Mouse (Mus musculus) cerebellum, adult 9-10 months (tissue): Measurements from ENCODE around the gene Pkn3.

Experiments used
- DNase-seq: peaks from one replicate; pipeline ENCODE4 v3.0.0; 2022

Gene Pkn3

GRCm38 (mm10) chr2:30063791-30064190 lies 13.7 kb upstream of the Pkn3 start:
- no peak for DNase-seq

- DNase-seq: peak; percentile 39
Measured at GRCm38 (mm10) chr2:30064298-30064697, 13.2 kb upstream of the Pkn3 start.

- peak; percentile 93 for DNase-seq
Measured at GRCm38 (mm10) chr2:30066046-30066901, 11.2 kb upstream of the Pkn3 start.

- peak; percentile 46 for DNase-seq
Measured at GRCm38 (mm10) chr2:30067031-30067888, 10.2 kb upstream of the Pkn3 start.

- no peak for DNase-seq
Measured at GRCm38 (mm10) chr2:30067962-30068361, 9.5 kb upstream of the Pkn3 start.

- no peak for DNase-seq
Measured at GRCm38 (mm10) chr2:30072875-30073274, 4.6 kb upstream of the Pkn3 start.

- DNase-seq: no peak
Measured at GRCm38 (mm10) chr2:30073285-30073684, 4.2 kb upstream of the Pkn3 start.

- DNase-seq: no peak
Measured at GRCm38 (mm10) chr2:30075625-30076024, 1.9 kb upstream of the Pkn3 start.

GRCm38 (mm10) chr2:30076439-30076838 lies 1.0 kb upstream of the Pkn3 start:
- DNase-seq: no peak

- DNase-seq: no peak
Measured at GRCm38 (mm10) chr2:30076959-30077358, 525 bp upstream of the Pkn3 start.

- DNase-seq: no peak
Measured at GRCm38 (mm10) chr2:30078349-30078712, 847 bp downstream of the Pkn3 start.

- no peak for DNase-seq
Measured at GRCm38 (mm10) chr2:30078760-30079159, 1.3 kb downstream of the Pkn3 start.

- no peak for DNase-seq
Measured at GRCm38 (mm10) chr2:30080181-30080800, 2.8 kb downstream of the Pkn3 start.

GRCm38 (mm10) chr2:30084113-30084512 lies 6.6 kb downstream of the Pkn3 start:
- DNase-seq: no peak

GRCm38 (mm10) chr2:30084632-30085031 lies 7.1 kb downstream of the Pkn3 start:
- DNase-seq: no peak

GRCm38 (mm10) chr2:30087310-30087709 lies 9.8 kb downstream of the Pkn3 start:
- no peak for DNase-seq

GRCm38 (mm10) chr2:30091521-30091920 lies 14.0 kb downstream of the Pkn3 start:
- DNase-seq: no peak

- no peak for DNase-seq
Measured at GRCm38 (mm10) chr2:30092280-30092918, 14.9 kb downstream of the Pkn3 start.

GRCm38 (mm10) chr2:30093471-30094207 lies 16.2 kb downstream of the Pkn3 start, which contains the start of gene Zdhhc12:
Zdhhc12 (minus strand) TSS chr2:30093648.
- peak; percentile 93 for DNase-seq

GRCm38 (mm10) chr2:30094208-30094588 lies 16.7 kb downstream of the Pkn3 start:
- no peak for DNase-seq

- peak; percentile 53 for DNase-seq
Measured at GRCm38 (mm10) chr2:30095882-30096527, 18.5 kb downstream of the Pkn3 start.

- DNase-seq: no peak
Measured at GRCm38 (mm10) chr2:30100214-30100613, 22.7 kb downstream of the Pkn3 start.
